ENCODE assay signal across 25 mouse cellular contexts in genomic region chr7:28572689-28573088, GRCm38 (mm10). TPM values are rescaled to one million over a fixed set of nuclear protein-coding genes. Genes with fewer than 3 reads are reported as not detected.
DNase-seq lines count a peak whose midpoint lies in the region; ATAC-seq and TF ChIP-seq lines count a peak whose summit lies in the region.
"Had no signal": no experiment of that assay in that cellular context is flagged by ENCODE, and none has a peak within 500 bp of the region (broad histone marks: within the 10 kb centered on the region; RNA-seq: fewer than 3 reads in every experiment).

No protein-coding gene starts in this region.

- no peak for DNase-seq in hindbrain, embryonic 10.5 days (ENCODE audit: low spot score)
- DNase-seq in lung, postnatal 0 days (ENCODE audit: low spot score): no peak
- no peak for DNase-seq in lung, adult 2 months
- peak; percentile 54 to 82 for DNase-seq in kidney, postnatal 25 days
- peak; percentile 69 for DNase-seq in yolk sac, embryonic 10.5 days (ENCODE audit: low spot score)
- no peak for DNase-seq in left cerebral cortex, adult 8-10 months (ENCODE audit: low spot score in 2 of 2)
- DNase-seq: adrenal gland, postnatal 10 days; cerebellum, adult 11 months; thymus, adult 2 months had no signal

- WGBS in hindbrain, embryonic 10.5 days: 86% methylated on average over 5 of the region's 5 CpGs
- 88% methylated on average over 5 of the region's 5 CpGs for WGBS in hindbrain, embryonic 12.5 days
- 56% methylated on average over 5 of the region's 5 CpGs for WGBS in lung, postnatal 0 days
- 54% methylated on average over 5 of the region's 5 CpGs for WGBS in lung, adult 2 months

- H3K4me2 ChIP-seq in hindbrain, embryonic 12.5 days (replicated peaks): no peak overlapping the region
- H3K4me2 ChIP-seq in lung, postnatal 0 days (replicated peaks; ENCODE audit: low read depth, low read length): no peak overlapping the region
- H3K4me2 ChIP-seq: heart, embryonic 15.5 days; limb, embryonic 13.5 days; midbrain, embryonic 11.5 days had no signal

- H3K36me3 ChIP-seq in hindbrain, embryonic 10.5 days: peaks cover 40% of the 10 kb centered on the region
- peaks cover 15% of the 10 kb centered on the region for H3K36me3 ChIP-seq in hindbrain, embryonic 12.5 days
- peaks cover 1% of the 10 kb centered on the region for H3K36me3 ChIP-seq in lung, postnatal 0 days (ENCODE audit: insufficient read depth, low read length)

- TF ChIP-seq EP300 in lung, postnatal 0 days (IDR thresholded peaks at IDR 0.05): no peak

- H3K4me1 ChIP-seq in hindbrain, embryonic 10.5 days (replicated peaks): peaks cover 72% of the 10 kb centered on the region
- H3K4me1 ChIP-seq in hindbrain, embryonic 12.5 days: peaks cover 15% of the 10 kb centered on the region
- peaks cover 71% of the 10 kb centered on the region for H3K4me1 ChIP-seq in lung, postnatal 0 days (ENCODE audit: insufficient read depth, low read depth, low read length)
- peaks cover 76% of the 10 kb centered on the region for H3K4me1 ChIP-seq in lung, adult 2 months (ENCODE audit: control insufficient read depth, insufficient read depth, low read length)

- no peak overlapping the region for H3K9ac ChIP-seq in hindbrain, embryonic 12.5 days
- H3K9ac ChIP-seq in lung, postnatal 0 days (replicated peaks; ENCODE audit: low read depth): no peak overlapping the region
- H3K9ac ChIP-seq: heart, embryonic 15.5 days; limb, embryonic 13.5 days had no signal

- TF ChIP-seq CTCF in lung, postnatal 0 days (IDR thresholded peaks at IDR 0.05): no peak
- TF ChIP-seq CTCF in lung, adult 2 months (IDR thresholded peaks at IDR 0.05; ENCODE audit: insufficient read depth, low read length): no peak

- no peaks in the 10 kb centered on the region for H3K27me3 ChIP-seq in hindbrain, embryonic 10.5 days (ENCODE audit: insufficient read depth, poor library complexity, severe bottlenecking)
- H3K27me3 ChIP-seq in hindbrain, embryonic 12.5 days: no peaks in the 10 kb centered on the region
- no peaks in the 10 kb centered on the region for H3K27me3 ChIP-seq in lung, postnatal 0 days (replicated peaks; ENCODE audit: insufficient read depth, low read length)
- H3K27me3 ChIP-seq: heart, embryonic 15.5 days; limb, embryonic 13.5 days had no signal

- H3K27ac ChIP-seq in hindbrain, embryonic 10.5 days: peak overlapping the region; percentile 29; the same call in 1 of the 2 replicates
- no peak overlapping the region for H3K27ac ChIP-seq in hindbrain, embryonic 12.5 days
- H3K27ac ChIP-seq in lung, postnatal 0 days (ENCODE audit: low read length): peak overlapping the region; percentile 93
- H3K27ac ChIP-seq: heart, embryonic 15.5 days; limb, embryonic 13.5 days; macrophage had no signal

- H3K9me3 ChIP-seq in hindbrain, embryonic 10.5 days: no peaks in the 10 kb centered on the region
- H3K9me3 ChIP-seq in hindbrain, embryonic 12.5 days (replicated peaks): no peaks in the 10 kb centered on the region
- H3K9me3 ChIP-seq in lung, postnatal 0 days (ENCODE audit: low read length): no peaks in the 10 kb centered on the region
- H3K9me3 ChIP-seq: heart, embryonic 15.5 days; limb, embryonic 13.5 days had no signal

- no peak for ATAC-seq in hindbrain, embryonic 12.5 days (ENCODE audit: low FRiP score)
- no peak for ATAC-seq in lung, postnatal 0 days
- no peak for ATAC-seq in monocyte, adult 5-6 weeks (replicated peaks; ENCODE audit: insufficient number of reproducible peaks, low FRiP score, low TSS enrichment, poor library complexity, severe bottlenecking)
- ATAC-seq: forebrain, embryonic 14.5 days had no signal

- no peak overlapping the region for H3K4me3 ChIP-seq in hindbrain, embryonic 10.5 days
- H3K4me3 ChIP-seq in hindbrain, embryonic 12.5 days: no peak overlapping the region
- no peak overlapping the region for H3K4me3 ChIP-seq in lung, postnatal 0 days (ENCODE audit: low read depth, low read length)
- H3K4me3 ChIP-seq in lung, adult 2 months (replicated peaks; ENCODE audit: extremely low read depth, low read depth, low read length): no peak overlapping the region
- H3K4me3 ChIP-seq: erythroblast, embryonic 14.5 days; heart, embryonic 15.5 days; limb, embryonic 13.5 days; myocyte had no signal

- TF ChIP-seq POLR2A in lung, adult 2 months (IDR thresholded peaks at IDR 0.05; ENCODE audit: borderline replicate concordance, extremely low read depth, low read depth, low read length): no peak

RNA-seq across cellular contexts. Expression of gene Samd4b, which starts 25.3 kb away (rescaled TPM):
- polyA plus RNA-seq in hindbrain, embryonic 10.5 days (2016; fragmentation: Nextera tagmentation; extraction: Ambion mirVana): 34.0 and 44.0 TPM in 2 replicates
- polyA plus RNA-seq in hindbrain, embryonic 12.5 days (2016; fragmentation: Nextera tagmentation; extraction: Ambion mirVana): 35.6 and 38.6 TPM in 2 replicates
- polyA plus RNA-seq in lung, postnatal 0 days (2015; fragmentation: Nextera tagmentation; extraction: Ambion mirVana): 12.9 and 13.4 TPM in 2 replicates
- 93.9 and 112 TPM in 2 replicates for polyA plus RNA-seq in lung, adult 2 months (2012; rRNA removed)
- 7.1 to 11.4 TPM (median 10.1 TPM) in 3 replicates for total RNA-seq in monocyte, adult 5-6 weeks (2017)
- total RNA-seq in left cerebral cortex, adult 8-10 months (2022): 10 to 100 TPM; 58.2 to 70.1 (median 61.7) TPM

RNA-seq across cellular contexts. Expression of gene Pak4, which starts 25.3 kb away (rescaled TPM):
- polyA plus RNA-seq in hindbrain, embryonic 10.5 days (2016; fragmentation: Nextera tagmentation; extraction: Ambion mirVana): 51.8 and 66.0 TPM in 2 replicates
- polyA plus RNA-seq in hindbrain, embryonic 12.5 days (2016; fragmentation: Nextera tagmentation; extraction: Ambion mirVana): 31.8 and 34.3 TPM in 2 replicates
- 36.3 and 38.2 TPM in 2 replicates for polyA plus RNA-seq in lung, postnatal 0 days (2015; fragmentation: Nextera tagmentation; extraction: Ambion mirVana)
- 66.7 and 76.0 TPM in 2 replicates for polyA plus RNA-seq in lung, adult 2 months (2012; rRNA removed)
- 3.8 to 7.5 TPM (median 4.7 TPM) in 3 replicates for total RNA-seq in monocyte, adult 5-6 weeks (2017)
- total RNA-seq in left cerebral cortex, adult 8-10 months (2022): 1 to 10 TPM; 8.4 to 9.0 (median 8.5) TPM

RNA-seq across cellular contexts. Expression of gene Nccrp1, which starts 25.6 kb away (rescaled TPM):
- polyA plus RNA-seq in hindbrain, embryonic 10.5 days (2016; fragmentation: Nextera tagmentation; extraction: Ambion mirVana): 0.10 TPM in 1 of 2 replicates, not detected in the other
- not detected in 2 replicates for polyA plus RNA-seq in hindbrain, embryonic 12.5 days (2016; fragmentation: Nextera tagmentation; extraction: Ambion mirVana)
- polyA plus RNA-seq in lung, postnatal 0 days (2015; fragmentation: Nextera tagmentation; extraction: Ambion mirVana): not detected in 2 replicates
- polyA plus RNA-seq in lung, adult 2 months (2012; rRNA removed): 0.53 and 27.0 TPM in 2 replicates
- not detected in 3 replicates for total RNA-seq in monocyte, adult 5-6 weeks (2017)
- under 1 TPM in 3 of 4 experiments, not detected in 1; 0.23 to 0.49 (median 0.39) TPM for total RNA-seq in left cerebral cortex, adult 8-10 months (2022)
- total RNA-seq: adrenal gland, postnatal 10 days; hematopoietic stem cell, adult 5-6 weeks had no signal
- polyA plus RNA-seq: embryonic facial prominence, embryonic 11.5 days; forebrain, embryonic 14.5 days; heart, embryonic 15.5 days; limb, embryonic 13.5 days; macrophage; midbrain, embryonic 11.5 days had no signal

RNA-seq across cellular contexts. Expression of gene Sycn, which starts 32.0 kb away (rescaled TPM):
- polyA plus RNA-seq in hindbrain, embryonic 10.5 days (2016; fragmentation: Nextera tagmentation; extraction: Ambion mirVana): not detected in 2 replicates
- polyA plus RNA-seq in hindbrain, embryonic 12.5 days (2016; fragmentation: Nextera tagmentation; extraction: Ambion mirVana): not detected in 2 replicates
- polyA plus RNA-seq in lung, postnatal 0 days (2015; fragmentation: Nextera tagmentation; extraction: Ambion mirVana): not detected in 2 replicates
- polyA plus RNA-seq in lung, adult 2 months (2012; rRNA removed): 27.0 TPM in 1 of 2 replicates, not detected in the other
- not detected in 3 replicates for total RNA-seq in monocyte, adult 5-6 weeks (2017)
- total RNA-seq in left cerebral cortex, adult 8-10 months (2022): not detected
- total RNA-seq: adrenal gland, postnatal 10 days; hematopoietic stem cell, adult 5-6 weeks; layer of hippocampus, adult 8-10 months; left cerebral cortex, postnatal 10 days; neutrophil, adult 5-6 weeks had no signal
- polyA plus RNA-seq: brain, embryonic 14.5 days; embryonic facial prominence, embryonic 11.5 days; erythroblast, embryonic 14.5 days; forebrain, embryonic 14.5 days; heart, embryonic 15.5 days; limb, embryonic 13.5 days; macrophage; midbrain, embryonic 11.5 days; myocyte had no signal

RNA-seq across cellular contexts. Expression of gene Ifnl3, which starts 50.1 kb away (rescaled TPM):
- polyA plus RNA-seq in hindbrain, embryonic 10.5 days (2016; fragmentation: Nextera tagmentation; extraction: Ambion mirVana): not detected in 2 replicates
- not detected in 2 replicates for polyA plus RNA-seq in hindbrain, embryonic 12.5 days (2016; fragmentation: Nextera tagmentation; extraction: Ambion mirVana)
- not detected in 2 replicates for polyA plus RNA-seq in lung, postnatal 0 days (2015; fragmentation: Nextera tagmentation; extraction: Ambion mirVana)
- not detected in 2 replicates for polyA plus RNA-seq in lung, adult 2 months (2012; rRNA removed)
- total RNA-seq in monocyte, adult 5-6 weeks (2017): not detected in 3 replicates
- total RNA-seq in left cerebral cortex, adult 8-10 months (2022): not detected
- total RNA-seq: adrenal gland, postnatal 10 days; hematopoietic stem cell, adult 5-6 weeks; layer of hippocampus, adult 8-10 months; left cerebral cortex, postnatal 10 days; neutrophil, adult 5-6 weeks had no signal
- polyA plus RNA-seq: brain, embryonic 14.5 days; embryonic facial prominence, embryonic 11.5 days; erythroblast, embryonic 14.5 days; forebrain, embryonic 14.5 days; gonadal fat pad, adult 2 months; heart, embryonic 15.5 days; limb, embryonic 13.5 days; macrophage; midbrain, embryonic 11.5 days; myocyte had no signal

Comparison
In these comparisons a context has a peak if more than half of its experiments do, and no peak if none do; other contexts are left out.
1. DNase-seq: peak in kidney, postnatal 25 days (2 of 2) and yolk sac, embryonic 10.5 days (single experiment); none in hindbrain, embryonic 10.5 days (single experiment), lung, postnatal 0 days (single experiment), lung, adult 2 months (single experiment) and left cerebral cortex, adult 8-10 months (0 of 2).